Mouse (Mus musculus): ENCODE measurements around the gene Arhgap5.
A peak's percentile ranks its signal among the peaks of the same experiment; 100 is the strongest.
"Not testable (repeated sequence)": the region's sequence is repeated elsewhere in the genome, so short reads cannot be mapped to it uniquely, and the experiment has no call there.

Arhgap5 gene

DNA sequence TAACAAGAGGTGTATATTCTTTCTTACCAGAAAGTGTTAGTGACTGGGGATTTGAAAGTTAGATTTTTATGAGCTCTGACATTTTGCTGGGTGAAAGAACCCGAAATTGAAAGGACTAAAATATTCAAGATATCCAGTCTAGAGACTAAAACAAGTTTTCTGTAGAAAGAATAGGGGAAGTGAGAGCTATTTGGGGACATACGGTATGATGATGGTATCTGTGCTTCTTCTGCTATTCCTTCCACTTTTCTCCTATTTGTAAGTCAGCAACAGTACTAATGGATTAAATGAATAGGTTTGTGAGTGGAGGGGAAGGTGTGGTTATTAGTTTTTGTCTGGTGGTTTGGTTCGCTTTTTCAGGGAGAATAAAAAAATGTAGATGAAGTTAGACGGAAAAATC, 37.5 kb downstream of the Arhgap5 start:
- no peak for DNase-seq

DNA sequence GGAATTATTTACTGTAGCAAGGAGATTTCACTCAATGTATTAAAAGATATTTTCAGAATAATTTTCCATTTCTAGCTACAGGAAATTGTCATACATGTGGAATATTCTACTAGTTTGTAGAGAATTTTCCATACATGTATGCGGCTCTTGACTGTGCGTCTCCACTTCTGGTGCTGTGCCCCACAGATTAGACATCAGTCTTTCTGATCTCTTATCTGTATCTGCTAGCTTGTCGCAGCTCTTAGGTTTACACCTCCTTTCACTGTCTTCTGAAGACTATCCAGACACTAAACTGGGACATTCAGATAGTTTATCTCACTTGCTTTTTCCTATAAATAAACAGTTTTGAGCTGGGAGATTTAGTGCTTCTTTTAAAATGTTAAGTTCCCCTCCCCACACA, 40.8 kb downstream of the Arhgap5 start:
- no peak for DNase-seq

DNA sequence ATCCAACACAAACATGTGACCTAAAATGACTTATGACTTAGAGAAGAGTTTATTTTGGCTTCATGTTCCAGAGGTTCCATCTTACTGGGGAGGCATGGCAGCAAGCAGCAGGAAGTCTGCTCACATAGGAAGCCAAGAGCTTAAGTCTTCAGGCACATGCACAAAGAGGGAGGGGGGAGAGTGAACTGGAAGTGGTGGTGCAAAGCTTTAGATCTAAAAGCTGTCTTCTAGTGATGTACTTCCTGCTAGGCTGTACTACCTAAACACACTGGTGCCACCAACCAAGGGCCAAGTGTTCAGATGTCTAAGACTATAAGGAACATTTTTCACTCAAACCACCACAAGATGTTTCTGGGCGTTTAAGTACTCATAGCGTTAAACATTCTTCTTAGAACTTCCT, 48.3 kb downstream of the Arhgap5 start:
- DNase-seq, result no peak

DNA sequence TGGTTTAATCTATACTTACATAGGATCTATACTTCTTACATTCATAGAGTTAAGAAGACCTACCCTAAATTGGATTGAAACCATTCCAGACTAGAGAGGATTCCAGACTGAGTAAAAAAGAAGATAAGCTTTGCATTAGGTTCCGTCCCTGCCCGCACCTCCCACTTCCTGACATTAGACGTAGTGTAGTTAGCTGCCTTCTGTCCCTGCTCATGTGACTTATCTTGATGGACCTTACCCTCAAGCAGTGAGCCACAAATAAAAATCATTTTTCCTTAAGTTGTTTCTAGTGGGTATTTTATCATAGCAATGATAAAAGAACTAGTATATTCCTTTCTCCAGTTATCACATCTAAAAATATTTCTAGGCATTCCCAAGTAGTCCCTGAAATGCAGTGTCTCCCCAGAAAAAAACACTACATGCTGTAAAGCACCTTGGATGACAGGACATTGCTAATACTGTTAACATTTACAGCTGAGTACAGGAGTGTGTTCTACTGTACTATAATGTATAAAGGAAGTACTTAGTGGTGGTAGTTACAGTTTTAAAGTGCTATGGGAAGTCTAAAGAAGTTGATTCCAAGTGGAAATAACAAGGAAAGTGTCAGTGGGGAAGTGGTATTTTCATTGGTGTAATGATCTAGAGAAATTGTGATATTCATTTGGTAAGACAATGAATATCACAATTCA, 51.6 kb downstream of the Arhgap5 start:
- no peak for DNase-seq

DNA sequence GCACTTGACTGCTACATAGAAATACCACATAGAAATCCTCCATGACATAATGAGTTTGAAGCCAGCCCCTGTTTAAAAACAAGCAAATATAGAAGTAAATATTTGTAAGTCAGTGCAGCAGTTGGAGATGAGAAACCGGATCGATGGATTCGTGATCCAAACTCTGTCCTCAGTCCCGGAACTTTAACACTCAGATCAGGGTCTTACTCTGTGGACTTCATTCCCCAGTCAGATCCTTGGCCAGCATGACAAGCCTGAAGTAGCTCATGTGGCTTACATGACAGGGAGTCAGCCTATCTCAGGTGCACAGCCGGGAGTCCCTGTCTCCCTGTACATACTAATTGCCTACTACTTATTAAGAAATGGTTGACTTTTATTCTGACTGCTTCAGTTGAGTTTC, 61.9 kb downstream of the Arhgap5 start:
- peak; percentile 76 for DNase-seq

DNA sequence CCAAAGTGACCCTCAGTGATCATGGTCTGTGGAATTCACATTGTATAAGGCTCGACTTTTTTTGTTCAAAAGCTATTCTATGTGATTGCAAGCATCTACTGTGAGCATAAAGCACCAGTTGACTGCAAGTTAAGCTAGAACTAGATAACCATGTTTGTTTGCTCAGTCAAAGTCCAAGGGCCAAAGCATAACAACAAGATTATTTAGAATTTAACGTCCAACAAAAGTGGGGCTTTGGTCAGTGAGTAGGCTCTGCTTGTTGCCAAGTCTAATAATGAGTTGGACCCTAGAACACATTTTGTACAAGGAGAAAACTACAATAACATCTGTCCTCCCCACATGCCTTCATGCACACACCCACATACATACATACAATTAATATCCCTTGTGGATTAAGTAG, 69.6 kb downstream of the Arhgap5 start:
- no peak for DNase-seq

DNA sequence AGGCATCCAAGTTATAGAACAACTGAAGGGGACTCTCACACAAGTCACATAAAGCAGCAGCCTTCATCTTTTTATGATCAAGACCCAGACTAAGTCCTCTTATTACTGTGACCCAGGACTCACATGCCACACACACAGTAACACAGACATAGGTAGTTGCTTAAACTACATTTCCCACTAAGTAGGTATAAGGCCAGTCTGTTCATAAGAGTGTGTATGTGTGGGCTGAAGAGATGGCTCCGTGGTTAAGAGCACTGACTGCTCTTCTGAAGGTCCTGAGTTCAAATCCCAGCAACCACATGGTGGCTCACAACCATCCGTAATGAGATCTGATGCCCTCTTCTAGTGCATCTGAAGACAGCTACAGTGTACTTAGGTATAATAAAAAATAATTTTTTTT, 82.7 kb downstream of the Arhgap5 start:
- DNase-seq, result not testable (repeated sequence)

DNA sequence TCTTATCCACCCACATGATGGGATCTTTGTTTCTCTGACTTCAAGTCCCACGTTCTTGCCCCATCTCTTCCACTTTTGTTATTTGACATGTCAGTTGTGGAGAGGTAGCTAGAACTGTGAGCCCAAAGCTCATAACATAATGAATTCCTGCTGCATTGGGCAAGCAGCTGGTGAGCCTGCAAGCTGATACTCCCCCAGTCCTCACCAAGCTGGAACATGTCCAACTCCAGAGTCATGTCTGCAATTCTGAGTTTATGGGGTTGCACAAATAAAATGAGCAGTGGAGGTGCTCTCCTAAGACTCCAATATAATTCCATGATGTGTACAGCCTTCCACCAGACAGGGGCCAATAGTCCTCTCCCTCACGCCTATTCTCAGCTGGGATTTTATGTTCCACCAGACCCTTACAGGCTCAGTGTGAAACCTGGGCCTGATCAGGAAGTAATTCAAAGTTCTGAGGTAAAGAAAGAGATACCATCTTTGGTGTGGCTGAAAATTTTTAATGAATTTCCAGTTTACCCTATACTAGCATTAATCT, 83.8 kb downstream of the Arhgap5 start:
- DNase-seq, result no peak

DNA sequence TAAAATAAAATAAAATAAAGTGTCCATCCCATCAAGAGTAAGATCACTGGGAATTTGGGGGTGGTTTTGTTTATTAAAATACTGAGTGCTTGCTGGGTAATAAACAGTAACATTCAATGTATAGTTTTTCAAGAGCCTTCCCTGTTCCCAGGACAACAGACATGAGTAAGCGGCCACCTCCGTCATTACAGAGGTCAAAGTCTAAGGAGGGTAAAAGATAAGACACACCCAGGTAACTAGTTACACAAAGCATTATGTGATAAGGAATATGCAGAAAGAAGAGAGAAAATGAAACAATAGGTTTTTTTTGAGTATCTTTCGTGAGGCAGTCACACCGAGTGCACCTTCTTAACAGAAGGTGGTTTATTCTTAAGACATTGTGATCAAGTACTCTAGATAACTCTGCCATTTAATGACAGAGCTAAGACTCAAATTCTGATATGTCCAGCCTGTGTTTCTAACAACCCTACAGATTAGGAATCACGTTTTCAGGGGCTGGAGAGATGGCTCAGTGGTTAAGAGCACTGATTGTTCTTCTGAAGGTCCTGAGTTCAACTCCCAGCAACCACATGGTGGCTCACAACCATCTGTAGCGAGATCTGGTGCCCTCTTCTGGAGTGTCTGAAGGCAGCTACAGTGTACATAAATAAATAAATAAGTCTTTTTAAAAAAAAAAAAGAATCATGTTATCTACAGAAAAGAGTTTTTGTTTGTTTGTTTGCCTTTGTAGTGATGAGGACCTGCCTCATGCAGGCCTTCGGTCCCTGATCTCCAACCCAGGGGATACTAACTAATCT, 91.8 kb downstream of the Arhgap5 start:
- no peak for DNase-seq

DNA sequence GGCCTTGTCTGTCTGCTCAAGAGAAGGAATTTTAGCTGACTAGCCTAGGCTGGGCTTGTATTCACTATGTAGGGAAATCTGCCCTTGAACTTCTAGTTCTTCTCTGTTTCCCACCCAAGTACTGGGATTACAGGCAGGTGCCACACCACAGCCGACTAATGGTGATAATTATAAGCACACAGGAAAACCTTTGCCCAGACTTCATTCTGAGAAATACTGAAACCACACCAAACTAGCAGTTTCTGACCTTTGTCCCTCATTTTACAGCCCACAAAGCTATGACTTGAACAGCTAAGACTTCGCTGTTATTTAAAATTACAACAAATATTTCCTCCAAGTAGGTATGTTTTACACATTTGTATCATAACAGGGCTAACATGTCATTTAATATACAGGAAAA, 98.7 kb downstream of the Arhgap5 start:
- DNase-seq, result no peak

DNA sequence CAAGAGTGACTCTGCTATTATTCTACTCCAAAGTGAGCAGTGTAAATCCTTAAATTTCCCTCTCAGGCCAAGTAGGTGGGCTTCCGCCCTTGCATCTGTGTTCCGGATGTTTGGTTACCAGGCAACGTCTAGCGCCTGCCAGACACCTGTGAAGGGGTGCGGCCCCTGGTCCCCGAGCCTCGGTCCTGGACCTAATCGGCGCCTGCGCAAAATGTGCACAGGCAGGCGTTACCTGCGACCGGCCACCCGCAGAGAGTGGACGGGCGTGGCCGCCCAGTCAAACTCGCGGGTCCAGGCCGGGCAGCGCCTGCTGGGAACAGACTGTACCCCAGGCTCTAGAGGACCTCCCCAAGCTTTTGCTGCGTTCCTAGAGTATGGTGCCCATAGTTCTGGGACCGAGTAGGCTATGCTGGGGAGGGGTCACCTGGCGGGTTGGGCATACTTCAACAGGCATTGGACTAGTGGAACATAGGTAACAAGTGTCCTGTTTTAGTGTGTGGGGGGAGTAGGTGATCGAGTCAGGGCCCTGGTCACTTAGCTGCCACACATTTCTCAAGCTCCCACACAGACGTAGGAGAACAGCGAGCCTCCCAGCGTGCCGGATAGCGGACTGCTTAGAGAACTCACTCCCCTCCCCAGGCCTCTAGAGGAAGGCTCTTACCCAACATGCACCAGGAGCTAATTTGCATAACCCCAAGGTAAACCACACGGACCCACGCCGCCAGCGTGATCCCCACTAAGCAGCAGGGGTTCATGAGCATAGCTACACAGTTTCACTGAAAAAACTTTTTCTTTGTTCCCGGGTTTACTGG, 99.3 kb downstream of the Arhgap5 start:
- DNase-seq, result peak; percentile 98

DNA sequence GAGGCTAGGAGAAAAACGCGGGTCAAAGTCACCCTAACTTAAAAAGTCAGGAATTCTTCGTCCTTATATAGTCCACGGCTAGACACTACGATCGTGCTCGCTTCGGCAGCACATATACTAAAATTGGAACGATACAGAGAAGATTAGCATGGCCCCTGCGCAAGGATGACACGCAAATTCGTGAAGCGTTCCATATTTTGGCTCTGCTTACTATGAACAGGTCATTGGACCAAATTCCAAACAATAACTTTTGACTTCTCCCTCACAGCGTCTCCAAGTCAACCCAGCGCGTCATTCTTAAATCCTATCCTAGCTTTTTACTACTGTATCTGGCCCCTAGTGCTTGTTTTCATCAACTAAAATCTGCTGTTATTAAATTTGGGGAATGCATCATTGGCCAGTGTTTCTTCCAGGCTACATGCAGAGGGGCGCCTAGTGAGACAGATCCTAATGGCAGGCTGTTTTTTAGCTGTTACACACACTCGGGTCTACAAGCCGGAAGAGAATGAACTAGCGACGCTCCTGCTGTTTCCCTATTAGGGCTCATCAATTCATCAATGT, 100.0 kb downstream of the Arhgap5 start:
- DNase-seq, result peak; percentile 98

DNA sequence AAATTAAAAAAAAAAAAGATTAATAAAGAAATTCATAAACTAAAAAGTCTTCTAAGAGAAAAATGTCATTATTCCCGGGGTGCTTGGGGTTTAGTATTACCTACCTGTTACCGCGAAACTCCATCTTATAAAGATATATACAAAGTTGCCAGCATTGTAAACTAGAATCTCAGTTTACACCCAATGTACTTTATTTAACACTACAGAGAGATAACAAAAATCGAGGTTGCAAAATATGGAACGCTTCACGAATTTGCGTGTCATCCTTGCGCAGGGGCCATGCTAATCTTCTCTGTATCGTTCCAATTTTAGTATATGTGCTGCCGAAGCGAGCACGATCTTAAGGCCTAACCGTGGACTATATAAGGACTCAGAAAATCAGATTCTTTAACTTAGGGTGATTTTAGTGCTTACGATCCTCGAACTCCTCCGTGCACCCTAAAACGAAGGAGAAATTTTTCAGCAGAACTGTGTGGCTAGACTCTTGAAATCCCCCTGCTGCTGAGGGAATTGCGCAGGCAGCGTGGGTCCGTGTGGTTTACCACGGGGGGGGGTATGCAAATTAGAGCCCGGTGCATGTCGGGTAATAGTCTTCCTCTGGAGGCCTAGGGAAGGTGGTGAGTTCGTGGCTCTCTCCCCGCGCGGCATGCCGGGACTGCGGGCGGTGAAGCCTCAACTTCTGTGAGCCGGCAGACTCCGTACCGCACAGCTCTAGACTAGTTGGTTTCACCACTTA, 100.7 kb downstream of the Arhgap5 start:
- DNase-seq, result peak; percentile 99

DNA sequence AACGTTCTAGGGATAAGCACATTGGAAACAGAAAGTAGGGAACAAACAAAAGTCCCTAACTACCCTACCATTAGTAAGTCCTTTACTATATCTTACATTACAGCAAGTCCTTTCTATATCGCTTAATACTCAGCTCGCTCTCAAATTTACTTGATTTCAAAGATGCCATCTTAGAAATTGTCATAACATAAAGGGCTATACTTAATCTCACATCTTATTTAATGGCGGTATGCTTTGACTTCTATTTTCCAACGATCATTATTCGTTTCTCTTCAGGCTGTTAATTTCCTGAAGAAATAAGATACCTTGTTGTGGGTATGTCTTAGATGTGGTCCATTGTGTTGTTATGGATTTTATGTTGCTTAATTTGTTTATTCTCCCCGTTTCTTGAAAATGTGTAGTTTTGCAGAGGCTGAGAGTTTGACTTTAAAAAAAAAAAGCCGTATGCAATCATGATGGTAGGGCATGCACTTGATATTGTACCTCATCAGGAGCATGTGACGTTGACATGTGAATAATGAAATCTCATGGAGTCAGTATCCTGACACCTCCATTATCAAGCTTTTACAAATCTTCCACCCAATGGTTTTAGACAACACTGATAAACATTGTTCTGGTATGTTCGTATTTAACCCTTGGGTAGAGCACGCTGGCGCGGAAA, 101.3 kb downstream of the Arhgap5 start:
- DNase-seq, result no peak

DNA sequence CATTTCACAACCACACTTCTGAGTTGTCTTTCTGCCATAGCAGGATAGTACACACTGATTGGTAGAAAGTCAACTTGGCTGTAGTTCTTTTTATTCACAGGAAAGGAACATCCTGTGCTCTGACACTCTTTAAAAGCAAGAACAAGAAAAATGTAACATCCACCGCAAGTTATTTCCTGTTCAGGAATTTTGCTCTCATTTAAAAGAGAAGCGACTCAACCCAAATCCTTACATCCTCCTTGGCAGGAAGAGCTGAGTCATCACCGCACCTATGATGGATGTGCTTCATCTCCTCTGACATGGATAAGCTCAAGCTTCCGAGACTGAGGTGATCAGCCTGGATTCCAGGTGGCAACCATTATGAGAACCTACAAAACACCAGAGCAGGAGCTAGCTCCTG, 103.6 kb downstream of the Arhgap5 start:
- DNase-seq, result no peak

DNA sequence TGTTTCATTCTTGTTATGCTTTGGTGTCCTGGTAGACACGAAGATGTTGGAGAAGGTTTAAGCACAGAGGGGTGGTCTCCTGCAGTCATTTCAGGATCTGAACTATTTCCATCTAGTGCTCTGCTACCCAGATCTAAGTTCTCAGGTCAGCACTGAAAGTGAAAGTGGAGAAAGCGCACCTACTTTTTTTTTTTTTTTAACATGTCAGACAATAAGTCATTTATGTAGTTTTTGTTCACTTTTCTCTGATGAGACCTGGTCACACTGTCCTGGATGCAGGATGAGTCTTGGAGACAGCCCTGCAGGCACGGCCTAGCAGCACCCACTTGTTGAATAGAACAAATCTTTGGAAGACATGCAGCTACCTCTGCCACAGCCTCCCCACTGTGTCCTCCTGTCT, 111.9 kb downstream of the Arhgap5 start:
- no peak for DNase-seq

DNA sequence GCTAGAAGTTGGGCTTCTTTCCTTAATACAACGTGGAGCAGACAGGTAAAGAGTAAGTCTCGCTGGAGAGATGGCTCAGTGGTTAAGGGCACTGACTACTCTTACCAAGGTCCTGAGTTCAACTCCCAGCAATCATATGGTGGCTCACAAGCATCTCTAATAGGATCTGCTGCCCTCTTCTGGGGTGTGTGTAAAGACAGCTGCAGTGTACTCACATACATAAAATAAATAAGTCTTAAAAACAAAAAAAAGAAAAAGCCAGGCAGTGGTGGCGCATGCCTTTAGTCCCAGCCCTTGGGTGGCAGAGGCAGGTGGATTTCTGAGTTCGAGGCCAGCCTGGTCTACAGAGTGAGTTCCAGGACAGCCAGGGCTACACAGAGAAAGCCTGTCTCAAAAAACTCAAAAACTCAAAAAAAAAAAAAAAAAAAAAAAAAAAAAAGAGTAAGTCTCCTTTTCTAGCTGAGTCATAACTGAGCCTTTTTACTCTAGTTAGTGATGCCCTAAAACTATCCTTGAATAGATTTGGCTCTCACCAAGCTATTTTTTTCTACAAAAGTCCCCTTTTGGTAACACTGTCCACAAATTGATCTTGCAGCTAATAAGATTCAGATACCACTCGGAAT, 114.8 kb downstream of the Arhgap5 start:
- DNase-seq, result no peak

DNA sequence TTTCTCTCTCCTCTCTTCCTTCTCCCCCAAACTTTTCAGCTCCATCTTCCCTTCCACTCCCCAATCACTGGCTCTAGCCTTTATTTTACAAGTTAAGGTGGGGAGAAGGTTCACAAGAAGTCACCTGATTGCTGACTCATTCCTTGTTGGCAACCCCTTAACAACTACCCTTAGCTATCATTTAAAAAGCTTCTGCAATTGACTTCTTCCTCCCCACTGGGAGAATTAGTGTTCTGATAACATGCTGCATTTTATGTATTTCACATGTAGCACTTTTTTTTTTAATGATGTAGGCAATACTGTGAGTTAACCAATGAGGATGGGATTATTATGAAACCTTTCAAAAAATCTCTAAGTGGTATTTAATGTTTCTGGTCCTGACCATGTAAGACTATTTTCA, 115.9 kb downstream of the Arhgap5 start:
- no peak for DNase-seq
